ENCODE assay signal across 14 mouse cellular contexts in genomic region chr14:117130334-117130733, GRCm38 (mm10).
"Had no signal": no experiment of that assay in that cellular context is flagged by ENCODE, and none has a peak within 500 bp of the region (broad histone marks: within the 10 kb centered on the region; RNA-seq: fewer than 3 reads in every experiment).

No protein-coding gene starts in this region.

- DNase-seq: kidney, adult 18-20 months; kidney, postnatal 4 days; left cerebral cortex, postnatal 4 days; right cerebral cortex, postnatal 14 days; thymus, postnatal 36 days had no signal

- H3K4me3 ChIP-seq: intestine, embryonic 15.5 days; kidney, embryonic 15.5 days; layer of hippocampus, adult 2 months; limb, embryonic 13.5 days; liver, embryonic 15.5 days; midbrain, embryonic 12.5 days; neural tube, embryonic 13.5 days had no signal

- H3K27me3 ChIP-seq: intestine, embryonic 15.5 days; kidney, embryonic 15.5 days; limb, embryonic 13.5 days; liver, embryonic 15.5 days; midbrain, embryonic 12.5 days; neural tube, embryonic 13.5 days had no signal

- H3K9me3 ChIP-seq: intestine, embryonic 15.5 days; kidney, embryonic 15.5 days; limb, embryonic 13.5 days; liver, embryonic 15.5 days; midbrain, embryonic 12.5 days; neural tube, embryonic 13.5 days had no signal

- H3K4me2 ChIP-seq: intestine, embryonic 15.5 days; kidney, embryonic 15.5 days; limb, embryonic 13.5 days; liver, embryonic 11.5 days; liver, embryonic 15.5 days; midbrain, embryonic 12.5 days; neural tube, embryonic 13.5 days had no signal

- H3K9ac ChIP-seq: intestine, embryonic 15.5 days; kidney, embryonic 15.5 days; limb, embryonic 13.5 days; liver, embryonic 15.5 days; midbrain, embryonic 12.5 days; neural tube, embryonic 13.5 days had no signal

- ATAC-seq: intestine, embryonic 15.5 days; midbrain, embryonic 16.5 days had no signal

- H3K36me3 ChIP-seq: intestine, embryonic 15.5 days; kidney, embryonic 15.5 days; limb, embryonic 13.5 days; liver, embryonic 15.5 days; midbrain, embryonic 12.5 days; neural tube, embryonic 13.5 days had no signal

- H3K27ac ChIP-seq: intestine, embryonic 15.5 days; kidney, embryonic 15.5 days; layer of hippocampus, adult 2 months; limb, embryonic 13.5 days; liver, embryonic 15.5 days; midbrain, embryonic 12.5 days; neural tube, embryonic 13.5 days had no signal

- H3K4me1 ChIP-seq: intestine, embryonic 15.5 days; kidney, embryonic 15.5 days; limb, embryonic 13.5 days; liver, embryonic 15.5 days; midbrain, embryonic 12.5 days; neural tube, embryonic 13.5 days had no signal
